Mouse (Mus musculus) embryonic fibroblast, embryonic 13.5 days (primary cell): ENCODE results near the gene Paxx.

Experiments used
- CTCF ChIP-seq: IDR thresholded peaks from 2 replicates; pipeline ENCODE4 v1.5.1; 2011; ENCODE audit warnings: mild to moderate bottlenecking, control low read depth, low read length, moderate library complexity, borderline replicate concordance; ENCODE audit not compliant: insufficient read depth
- POLR2A ChIP-seq: IDR thresholded peaks from 2 replicates; pipeline ENCODE4 v1.6.1; 2011; ENCODE audit warnings: low read depth, mild to moderate bottlenecking, control low read depth, low read length, moderate library complexity

GRCm38 (mm10) chr2:25431308-25431855 lies 29.5 kb downstream of the Paxx start:
- TF ChIP-seq POLR2A, result no peak
- no peak for TF ChIP-seq CTCF
